Mouse (Mus musculus): ENCODE measurements around the gene Ttc33.

Gene Ttc33

GRCm38 (mm10) chr15:5185366-5186292 is at the start of gene Ttc33:
Gene Ttc33 (plus strand): TSS chr15:5185525.
- peak; percentile 71 to 77 for DNase-seq (ENCODE audit: low spot score in 2 of 2)

DNA sequence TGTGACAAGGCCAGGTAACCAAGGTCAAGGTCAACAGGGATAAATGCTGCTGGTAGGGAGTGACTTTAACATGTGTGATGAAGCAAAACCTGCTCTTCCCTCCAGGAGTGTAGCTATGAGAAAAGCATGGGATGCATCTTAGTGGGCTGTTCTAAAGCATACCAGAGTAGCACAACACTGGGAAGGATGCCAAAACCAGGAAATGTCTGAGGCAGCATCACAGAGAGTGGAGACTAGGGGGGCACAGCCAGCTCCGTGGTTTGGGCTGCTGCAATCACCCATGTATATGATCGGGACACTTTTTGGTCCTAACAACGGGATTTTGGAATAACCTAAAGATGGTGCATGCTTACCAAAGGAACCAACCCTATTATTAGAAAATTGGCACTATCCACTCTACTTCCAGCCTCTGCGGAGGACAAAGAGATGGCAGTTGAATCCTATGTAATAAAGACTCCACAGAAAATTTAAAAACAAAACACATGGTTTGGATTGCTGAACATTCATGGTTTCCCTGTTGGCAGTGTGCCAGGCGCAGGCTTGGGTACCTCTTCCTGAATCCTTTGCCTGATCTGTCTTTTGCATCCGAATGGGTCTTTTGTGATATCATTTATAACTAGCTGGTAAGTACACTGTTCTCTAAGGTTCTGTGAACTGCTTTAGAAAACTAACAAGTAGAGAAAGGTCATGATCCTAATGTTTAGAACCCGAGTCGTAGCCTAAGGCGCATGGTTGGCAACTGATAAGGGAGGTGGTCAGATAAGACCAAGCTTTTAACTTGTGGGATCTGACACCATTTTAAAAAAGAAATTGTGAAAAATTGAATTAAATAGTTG is 47.1 kb upstream of the Ttc33 start:
- DNase-seq (ENCODE audit: low spot score in 2 of 2): no peak

- DNase-seq (ENCODE audit: low spot score in 2 of 2): no peak
Observed at GRCm38 (mm10) chr15:5139366-5139765, 46.0 kb upstream of the Ttc33 start.

- no peak for DNase-seq (ENCODE audit: low spot score in 2 of 2)
Observed at GRCm38 (mm10) chr15:5139863-5140262, 45.5 kb upstream of the Ttc33 start.

- no peak for DNase-seq (ENCODE audit: low spot score in 2 of 2)
Observed at GRCm38 (mm10) chr15:5140357-5140756, 45.0 kb upstream of the Ttc33 start.

DNA sequence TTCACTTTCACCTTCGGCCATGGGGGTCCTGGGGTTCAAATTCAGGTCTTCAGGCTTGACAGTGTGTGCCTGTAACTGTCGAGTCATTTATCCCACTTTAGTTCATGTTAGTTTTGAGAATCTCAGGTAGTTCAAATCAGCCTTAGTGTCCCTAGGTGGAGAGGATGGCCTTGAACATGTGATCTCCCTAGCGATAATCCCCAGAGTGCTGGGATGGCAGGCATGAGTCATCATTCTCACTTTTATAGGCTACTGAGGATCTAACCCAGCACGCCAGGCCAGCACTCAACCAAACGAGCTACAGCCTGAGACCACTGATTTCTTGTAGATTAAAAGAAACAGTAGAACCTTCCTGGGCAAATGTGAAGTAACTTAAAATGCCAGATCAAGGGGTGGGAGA is 43.3 kb upstream of the Ttc33 start:
- no peak for DNase-seq (ENCODE audit: low spot score in 2 of 2)

GRCm38 (mm10) chr15:5142714-5143113 is 42.6 kb upstream of the Ttc33 start:
- DNase-seq (ENCODE audit: low spot score in 2 of 2): no peak

- peak; percentile 57 to 67 for DNase-seq (ENCODE audit: low spot score in 2 of 2)
Observed at GRCm38 (mm10) chr15:5143361-5144020, 41.8 kb upstream of the Ttc33 start, which contains the start of gene Prkaa1. Gene Prkaa1 (plus strand): TSS chr15:5143861.

GRCm38 (mm10) chr15:5144021-5144778 is 41.1 kb upstream of the Ttc33 start:
- DNase-seq (ENCODE audit: low spot score in 2 of 2): peak in 1 of 2 experiments; percentile 32

DNA sequence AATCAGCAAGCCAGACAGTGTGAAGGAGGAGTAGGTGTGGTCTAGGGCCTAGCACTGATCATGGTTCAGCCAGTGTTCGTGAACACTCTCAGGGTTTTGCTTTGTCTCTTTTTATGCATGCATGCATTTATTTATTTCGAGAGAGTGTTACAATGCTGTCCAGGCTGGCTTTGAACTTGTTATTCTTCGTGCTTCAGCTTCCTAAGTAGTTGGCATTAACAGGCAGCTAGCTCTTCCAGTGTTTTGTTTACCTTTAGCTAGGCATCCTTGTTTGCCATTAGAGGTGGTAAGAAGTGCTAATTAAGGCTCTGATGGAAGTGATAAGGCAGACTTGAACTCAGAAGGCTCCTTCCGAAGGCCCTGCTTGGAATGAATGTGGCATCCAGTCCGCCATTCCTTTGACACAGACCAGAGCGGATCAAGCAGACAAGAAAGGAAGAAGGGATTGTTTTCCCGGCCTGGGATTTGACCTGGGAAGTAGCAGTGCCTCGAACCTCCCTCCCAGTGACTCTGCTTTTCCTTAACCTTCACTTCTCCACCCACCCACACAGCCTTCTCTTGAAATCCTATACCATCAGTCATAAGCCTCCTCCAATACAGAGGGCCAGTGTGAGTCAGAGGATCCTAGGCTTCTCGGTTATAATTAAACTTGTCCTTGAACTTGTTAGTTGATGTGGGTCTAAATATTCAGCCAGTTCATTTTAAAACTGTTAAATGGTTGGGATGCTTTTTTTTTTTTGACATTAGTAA is 40.0 kb upstream of the Ttc33 start:
- no peak for DNase-seq (ENCODE audit: low spot score in 2 of 2)

- DNase-seq (ENCODE audit: low spot score in 2 of 2): no peak
Observed at GRCm38 (mm10) chr15:5149187-5149586, 36.1 kb upstream of the Ttc33 start.

DNA sequence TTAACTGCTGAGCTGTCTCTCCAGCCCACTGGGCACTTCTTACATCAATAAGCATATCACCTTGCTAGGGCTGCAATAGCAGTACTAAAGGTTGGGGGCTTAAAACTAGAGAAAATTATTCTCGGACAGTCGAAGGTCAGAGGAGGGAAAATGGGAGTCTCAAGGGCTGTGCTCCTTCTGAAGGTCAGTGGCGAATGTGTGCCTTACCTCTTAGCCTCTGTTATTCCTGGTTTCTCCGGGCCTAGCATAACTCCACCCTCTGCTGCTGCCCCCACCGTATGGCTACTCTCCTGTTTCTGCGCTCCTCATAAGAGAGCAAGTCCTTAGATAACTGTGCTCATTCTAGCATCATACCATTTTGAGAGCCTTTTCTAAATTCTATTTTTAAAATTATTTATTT is 33.2 kb upstream of the Ttc33 start:
- DNase-seq (ENCODE audit: low spot score in 2 of 2): no peak

DNA sequence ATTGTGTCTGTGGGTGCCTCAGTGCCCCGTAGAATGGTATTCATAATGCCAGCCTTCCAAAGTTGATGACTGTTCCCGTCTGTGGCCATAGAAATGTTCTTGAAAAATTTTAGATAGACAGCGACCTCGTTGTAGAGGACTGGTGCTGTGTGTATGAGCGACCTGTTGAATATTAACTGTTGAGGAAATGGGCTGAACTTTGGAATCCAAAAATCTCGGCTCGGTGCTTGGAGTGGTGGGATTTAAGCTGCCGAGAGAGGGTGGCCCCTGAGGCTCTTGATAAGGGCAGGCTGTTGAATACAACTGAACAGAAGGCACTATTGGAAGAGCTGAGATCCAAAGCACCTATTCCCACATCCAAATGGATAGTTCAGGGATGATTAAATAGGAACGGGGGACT is 30.7 kb upstream of the Ttc33 start:
- no peak for DNase-seq (ENCODE audit: low spot score in 2 of 2)

GRCm38 (mm10) chr15:5155093-5155492 is 30.2 kb upstream of the Ttc33 start:
- no peak for DNase-seq (ENCODE audit: low spot score in 2 of 2)

- no peak for DNase-seq (ENCODE audit: low spot score in 2 of 2)
Observed at GRCm38 (mm10) chr15:5156355-5156754, 29.0 kb upstream of the Ttc33 start.

DNA sequence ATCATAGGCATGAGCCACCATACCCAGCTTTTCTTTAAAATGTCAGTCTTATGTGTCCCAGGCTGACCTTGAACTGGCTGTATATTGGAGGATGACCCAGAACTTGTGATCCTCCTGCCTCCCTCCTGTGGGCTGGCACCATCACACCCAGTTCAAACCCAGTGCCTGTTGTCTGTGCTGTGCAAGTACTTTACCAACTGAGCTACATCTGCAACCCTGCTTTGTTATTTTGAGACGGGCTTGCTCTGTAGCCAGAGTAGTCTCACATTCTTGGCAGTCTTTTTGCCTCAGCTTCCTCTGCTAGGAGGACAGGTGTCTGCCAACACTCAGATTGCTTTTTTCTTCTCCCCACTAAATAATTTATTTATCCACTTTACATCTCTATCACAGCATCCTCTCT is 27.9 kb upstream of the Ttc33 start:
- no peak for DNase-seq (ENCODE audit: low spot score in 2 of 2)

DNA sequence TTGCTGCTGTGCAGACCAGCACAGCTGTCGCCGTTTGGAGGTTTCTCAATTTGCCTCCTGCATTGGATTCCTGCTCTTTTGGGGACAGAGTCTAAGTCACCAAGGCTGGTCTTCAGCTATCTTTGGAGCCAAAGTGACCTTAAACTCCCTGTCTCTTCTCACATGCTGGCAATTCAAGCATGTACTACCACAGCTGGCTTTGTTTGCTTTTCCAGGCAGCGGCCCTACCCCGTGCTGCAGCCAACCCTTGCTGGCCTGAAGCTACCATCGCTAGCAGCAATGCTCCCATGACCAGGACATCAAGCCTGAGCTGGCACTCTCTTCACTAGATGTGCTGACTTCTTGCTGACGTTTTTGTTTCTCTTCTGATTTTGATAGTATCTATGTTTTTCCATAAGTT is 26.5 kb upstream of the Ttc33 start:
- DNase-seq (ENCODE audit: low spot score in 2 of 2): no peak

- no peak for DNase-seq (ENCODE audit: low spot score in 2 of 2)
Observed at GRCm38 (mm10) chr15:5165121-5165773, 20.1 kb upstream of the Ttc33 start.

- no peak for DNase-seq (ENCODE audit: low spot score in 2 of 2)
Observed at GRCm38 (mm10) chr15:5173217-5173820, 12.0 kb upstream of the Ttc33 start.
